In genomic region chr19:12200334-12200733, GRCm38 (mm10) we compare ENCODE assay signal across 37 mouse cellular contexts. TPM values are rescaled to one million over a fixed set of nuclear protein-coding genes. Genes with fewer than 3 reads are reported as not detected.
"Had no signal": no experiment of that assay in that cellular context is flagged by ENCODE, and none has a peak within 500 bp of the region (broad histone marks: within the 10 kb centered on the region; RNA-seq: fewer than 3 reads in every experiment).

Gene Olfr1431, plus strand, starts transcription at chr19:12200634.

- H3K27ac ChIP-seq: embryonic facial prominence, embryonic 10.5 days; embryonic facial prominence, embryonic 12.5 days; embryonic facial prominence, embryonic 13.5 days; embryonic facial prominence, embryonic 15.5 days; forebrain, embryonic 10.5 days; forebrain, embryonic 12.5 days; forebrain, embryonic 13.5 days; forebrain, embryonic 15.5 days; gastrocnemius, adult 2 months; heart, adult 2 months; heart, embryonic 10.5 days had no signal

- H3K4me2 ChIP-seq: embryonic facial prominence, embryonic 12.5 days; embryonic facial prominence, embryonic 13.5 days; embryonic facial prominence, embryonic 15.5 days; forebrain, embryonic 12.5 days; forebrain, embryonic 13.5 days; forebrain, embryonic 15.5 days had no signal

- H3K9ac ChIP-seq: embryonic facial prominence, embryonic 12.5 days; embryonic facial prominence, embryonic 13.5 days; embryonic facial prominence, embryonic 15.5 days; forebrain, embryonic 12.5 days; forebrain, embryonic 13.5 days; forebrain, embryonic 15.5 days; forebrain, postnatal 0 days had no signal

- DNase-seq: cerebellum, adult 9-11 months; cerebellum, postnatal 25 days; cerebellum, postnatal 36 days; embryo, embryonic 11 days; forebrain, postnatal 0 days; gastrocnemius, adult 2 months; gastrocnemius, postnatal 10 days; gastrocnemius, postnatal 14 days; gastrocnemius, postnatal 25 days; gastrocnemius, postnatal 36 days; heart, adult 11 months; heart, adult 18-20 months; heart, adult 2 months had no signal

- ATAC-seq: forebrain, embryonic 13.5 days; forebrain, embryonic 14.5 days; forebrain, embryonic 15.5 days; forebrain, embryonic 16.5 days; forebrain, postnatal 0 days had no signal

- H3K36me3 ChIP-seq: embryonic facial prominence, embryonic 10.5 days; embryonic facial prominence, embryonic 12.5 days; embryonic facial prominence, embryonic 13.5 days; embryonic facial prominence, embryonic 15.5 days; forebrain, embryonic 10.5 days; forebrain, embryonic 12.5 days; forebrain, embryonic 15.5 days; heart, embryonic 10.5 days had no signal

- H3K4me1 ChIP-seq: embryonic facial prominence, embryonic 10.5 days; embryonic facial prominence, embryonic 12.5 days; embryonic facial prominence, embryonic 13.5 days; embryonic facial prominence, embryonic 15.5 days; forebrain, embryonic 10.5 days; forebrain, embryonic 12.5 days; forebrain, embryonic 13.5 days; forebrain, embryonic 15.5 days; heart, embryonic 10.5 days had no signal

- H3K9me3 ChIP-seq: embryonic facial prominence, embryonic 10.5 days; embryonic facial prominence, embryonic 12.5 days; embryonic facial prominence, embryonic 13.5 days; embryonic facial prominence, embryonic 15.5 days; forebrain, embryonic 12.5 days; forebrain, embryonic 13.5 days; forebrain, embryonic 15.5 days; heart, embryonic 10.5 days had no signal

- H3K4me3 ChIP-seq: embryonic facial prominence, embryonic 10.5 days; embryonic facial prominence, embryonic 12.5 days; embryonic facial prominence, embryonic 13.5 days; embryonic facial prominence, embryonic 15.5 days; erythroblast, embryonic 14.5 days; forebrain, embryonic 10.5 days; forebrain, embryonic 12.5 days; forebrain, embryonic 13.5 days; forebrain, embryonic 15.5 days; gastrocnemius, adult 2 months; heart, adult 2 months; heart, embryonic 10.5 days had no signal

- H3K27me3 ChIP-seq: embryonic facial prominence, embryonic 12.5 days; embryonic facial prominence, embryonic 13.5 days; embryonic facial prominence, embryonic 15.5 days; forebrain, embryonic 12.5 days; forebrain, embryonic 13.5 days; forebrain, embryonic 15.5 days had no signal

RNA-seq across cellular contexts. Expression of gene Olfr1431, which starts in this region (rescaled TPM):
- total RNA-seq: common myeloid progenitor, adult 5-6 weeks; forebrain, postnatal 0 days; gastrocnemius, adult 18-20 months; gastrocnemius, adult 2 months; gastrocnemius, adult 8-10 months; gastrocnemius, postnatal 10 days; gastrocnemius, postnatal 14 days; gastrocnemius, postnatal 25 days; gastrocnemius, postnatal 36 days; gastrocnemius, postnatal 4 days; granulocyte monocyte progenitor cell, adult 5-6 weeks; heart, adult 18-20 months; heart, adult 2 months; heart, adult 8-10 months had no signal
- polyA plus RNA-seq: cortical plate, adult 2 months; embryonic facial prominence, embryonic 10.5 days; embryonic facial prominence, embryonic 11.5 days; embryonic facial prominence, embryonic 12.5 days; embryonic facial prominence, embryonic 13.5 days; embryonic facial prominence, embryonic 14.5 days; embryonic facial prominence, embryonic 15.5 days; erythroblast, embryonic 14.5 days; forebrain, embryonic 10.5 days; forebrain, embryonic 11.5 days; forebrain, embryonic 12.5 days; forebrain, embryonic 13.5 days; forebrain, embryonic 14.5 days; forebrain, embryonic 15.5 days; forebrain, embryonic 16.5 days; forebrain, postnatal 0 days; frontal cortex, adult 2 months; gonadal fat pad, adult 2 months; heart, adult 2 months; heart, embryonic 10.5 days had no signal
